31 mouse cellular contexts compared by ENCODE assay signal in the genomic region with DNA sequence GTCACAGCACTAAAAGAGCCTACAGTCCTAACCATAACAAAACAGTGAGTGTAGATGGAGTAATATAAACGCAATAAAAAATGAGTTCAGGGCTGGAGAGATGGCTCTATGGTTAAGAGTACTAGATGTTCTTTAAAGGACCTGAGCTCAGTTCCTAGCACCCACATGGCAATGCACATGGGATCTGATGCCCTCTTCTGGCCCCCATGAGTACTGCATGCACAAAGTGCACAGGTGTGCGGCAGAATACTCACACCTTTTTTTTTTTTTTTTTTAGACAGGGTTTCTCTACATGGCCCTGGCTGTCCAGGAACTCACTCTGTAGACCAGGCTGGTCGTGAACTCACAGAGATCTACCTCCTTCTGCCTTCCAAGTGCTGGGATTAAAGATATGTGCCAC. TPM values are rescaled to one million over a fixed set of nuclear protein-coding genes. Genes with fewer than 3 reads are reported as not detected.
DNase-seq lines count a peak whose midpoint lies in the region; ATAC-seq and TF ChIP-seq lines count a peak whose summit lies in the region.
"Had no signal": no experiment of that assay in that cellular context is flagged by ENCODE, and none has a peak within 500 bp of the region (broad histone marks: within the 10 kb centered on the region; RNA-seq: fewer than 3 reads in every experiment).

No protein-coding gene starts in this region.

- ATAC-seq in intestine, postnatal 0 days = no peak
- no peak for ATAC-seq in intestine, embryonic 15.5 days
- no peak for ATAC-seq in cerebellum, adult (ENCODE audit: insufficient number of reproducible peaks, low FRiP score, low TSS enrichment)
- ATAC-seq: CD4-positive, CD25-positive, alpha-beta regulatory T cell, adult 4 months; forebrain, embryonic 14.5 days; hindbrain, postnatal 0 days had no signal

- H3K27me3 ChIP-seq in intestine, postnatal 0 days (replicated peaks; ENCODE audit: control insufficient read depth, insufficient read depth, low read length) = no peaks in the 10 kb centered on the region
- no peaks in the 10 kb centered on the region for H3K27me3 ChIP-seq in intestine, embryonic 15.5 days (replicated peaks)
- no peaks in the 10 kb centered on the region for H3K27me3 ChIP-seq in ES-Bruce4 (ENCODE audit: control insufficient read depth, insufficient read depth, low read length, poor library complexity, severe bottlenecking)
- H3K27me3 ChIP-seq: liver, embryonic 15.5 days had no signal

- H3K4me3 ChIP-seq in intestine, postnatal 0 days (ENCODE audit: low read depth, low read length) = no peak overlapping the region
- no peak overlapping the region for H3K4me3 ChIP-seq in intestine, embryonic 15.5 days (replicated peaks)
- H3K4me3 ChIP-seq in lung, adult 2 months (replicated peaks; ENCODE audit: extremely low read depth, low read depth, low read length) = no peak overlapping the region
- H3K4me3 ChIP-seq in ES-Bruce4 (ENCODE audit: low read depth, low read length) = no peak overlapping the region
- H3K4me3 ChIP-seq: liver, embryonic 15.5 days had no signal

- TF ChIP-seq EP300 in ES-Bruce4 (IDR thresholded peaks at IDR 0.05; ENCODE audit: insufficient read depth, low read depth, low read length) = no peak

- DNase-seq in lung, adult 2 months = no peak
- no peak for DNase-seq in lung, postnatal 14 days
- DNase-seq in R1 (ENCODE audit: low read depth, low spot score) = peak; percentile 63
- no peak for DNase-seq in cerebellum, adult 11-12 months
- DNase-seq: adrenal gland, adult 2 months; cerebellum, adult 8-10 months; cerebellum, postnatal 36 days; gastrocnemius, postnatal 10 days; heart, adult 11 months; kidney, adult 18-20 months; kidney, postnatal 10 days; layer of hippocampus, postnatal 36 days; right cerebral cortex, adult 18-20 months; right cerebral cortex, postnatal 4 days; thymus, adult 2 months; thymus, postnatal 4 days had no signal

- WGBS in intestine, postnatal 0 days = 93% methylated on average over 3 of the region's 3 CpGs
- WGBS in intestine, embryonic 15.5 days = 86% methylated on average over 3 of the region's 3 CpGs
- 86% methylated on average over 3 of the region's 3 CpGs for WGBS in lung, adult 2 months

- H3K9ac ChIP-seq in intestine, postnatal 0 days (ENCODE audit: low read depth, low read length) = no peak overlapping the region
- no peak overlapping the region for H3K9ac ChIP-seq in intestine, embryonic 15.5 days
- H3K9ac ChIP-seq in ES-Bruce4 (ENCODE audit: low read depth, poor library complexity, severe bottlenecking) = no peak overlapping the region
- H3K9ac ChIP-seq: liver, embryonic 15.5 days had no signal

- no peak for TF ChIP-seq POLR2A in lung, adult 2 months (IDR thresholded peaks at IDR 0.05; ENCODE audit: borderline replicate concordance, extremely low read depth, low read depth, low read length)
- TF ChIP-seq POLR2A in ES-Bruce4 (IDR thresholded peaks at IDR 0.05; ENCODE audit: insufficient read depth, low read length) = no peak

- H3K9me3 ChIP-seq in intestine, postnatal 0 days (ENCODE audit: control insufficient read depth) = no peaks in the 10 kb centered on the region
- no peaks in the 10 kb centered on the region for H3K9me3 ChIP-seq in intestine, embryonic 15.5 days
- H3K9me3 ChIP-seq in ES-Bruce4 (replicated peaks; ENCODE audit: control insufficient read depth, insufficient read depth, low read length, poor library complexity, severe bottlenecking) = no peaks in the 10 kb centered on the region
- H3K9me3 ChIP-seq: liver, embryonic 15.5 days had no signal

- TF ChIP-seq CTCF in intestine, postnatal 0 days (IDR thresholded peaks at IDR 0.05; ENCODE audit: low read depth) = peak; percentile 35
- 0 out of 2 replicates have a peak, but pooled peaks have one; percentile 5 for TF ChIP-seq CTCF in lung, adult 2 months (IDR thresholded peaks at IDR 0.05; ENCODE audit: insufficient read depth, low read length)
- peak; percentile 19 for TF ChIP-seq CTCF in ES-Bruce4 (IDR thresholded peaks at IDR 0.05; ENCODE audit: low read depth, low read length)

- no peaks in the 10 kb centered on the region for H3K36me3 ChIP-seq in intestine, postnatal 0 days (ENCODE audit: control insufficient read depth, insufficient read depth)
- no peaks in the 10 kb centered on the region for H3K36me3 ChIP-seq in intestine, embryonic 15.5 days
- H3K36me3 ChIP-seq in ES-Bruce4 (ENCODE audit: control insufficient read depth, insufficient read depth, low read length, poor library complexity, severe bottlenecking) = no peaks in the 10 kb centered on the region
- H3K36me3 ChIP-seq: liver, embryonic 15.5 days had no signal

- H3K4me1 ChIP-seq in intestine, postnatal 0 days (replicated peaks; ENCODE audit: control insufficient read depth, insufficient read depth, low read length) = no peaks in the 10 kb centered on the region
- no peaks in the 10 kb centered on the region for H3K4me1 ChIP-seq in intestine, embryonic 15.5 days (replicated peaks)
- peaks cover 2% of the 10 kb centered on the region; the same call in 1 of the 2 replicates for H3K4me1 ChIP-seq in lung, adult 2 months (ENCODE audit: control insufficient read depth, insufficient read depth, low read length)
- no peaks in the 10 kb centered on the region for H3K4me1 ChIP-seq in ES-Bruce4 (ENCODE audit: control insufficient read depth, insufficient read depth, low read length)
- H3K4me1 ChIP-seq: liver, embryonic 15.5 days had no signal

- no peak overlapping the region for H3K4me2 ChIP-seq in intestine, postnatal 0 days (replicated peaks; ENCODE audit: low read depth)
- no peak overlapping the region for H3K4me2 ChIP-seq in intestine, embryonic 15.5 days (replicated peaks)
- H3K4me2 ChIP-seq: heart, embryonic 11.5 days; liver, embryonic 15.5 days had no signal

- no peak overlapping the region for H3K27ac ChIP-seq in intestine, postnatal 0 days (ENCODE audit: low read depth, low read length)
- H3K27ac ChIP-seq in intestine, embryonic 15.5 days = no peak overlapping the region
- H3K27ac ChIP-seq in ES-Bruce4 (ENCODE audit: insufficient read depth, low read length) = no peak overlapping the region
- H3K27ac ChIP-seq: hindbrain, postnatal 0 days; liver, embryonic 15.5 days had no signal

RNA-seq across cellular contexts. Expression of gene Bsnd, which starts 11.5 kb away (rescaled TPM):
- polyA plus RNA-seq in intestine, postnatal 0 days (2015; fragmentation: Nextera tagmentation; extraction: Ambion mirVana) = not detected in 2 replicates
- polyA plus RNA-seq in intestine, embryonic 15.5 days (2015; fragmentation: Nextera tagmentation; extraction: Ambion mirVana) = not detected in 2 replicates
- not detected in 2 replicates for polyA plus RNA-seq in lung, adult 2 months (2012; rRNA removed)
- polyA plus RNA-seq in ES-Bruce4 (2011; ENCODE audit: insufficient read depth, insufficient read length, low read depth, missing spikeins) = not detected in 2 replicates
- polyA plus RNA-seq: CD4-positive, CD25-positive, alpha-beta regulatory T cell, adult 4 months; forebrain, embryonic 14.5 days; heart, embryonic 11.5 days; heart, postnatal 0 days; hindbrain, embryonic 11.5 days; hindbrain, postnatal 0 days; limb, embryonic 11.5 days; liver, embryonic 15.5 days; midbrain, postnatal 0 days; neural tube, embryonic 14.5 days; stomach, embryonic 14.5 days had no signal

RNA-seq across cellular contexts. Expression of gene Pcsk9, which starts 39.4 kb away (rescaled TPM):
- polyA plus RNA-seq in intestine, postnatal 0 days (2015; fragmentation: Nextera tagmentation; extraction: Ambion mirVana) = 16.8 and 21.2 TPM in 2 replicates
- polyA plus RNA-seq in intestine, embryonic 15.5 days (2015; fragmentation: Nextera tagmentation; extraction: Ambion mirVana) = 155 and 161 TPM in 2 replicates
- 0.10 and 0.39 TPM in 2 replicates for polyA plus RNA-seq in lung, adult 2 months (2012; rRNA removed)
- polyA plus RNA-seq in ES-Bruce4 (2011; ENCODE audit: insufficient read depth, insufficient read length, low read depth, missing spikeins) = 1.2 and 1.3 TPM in 2 replicates
- polyA plus RNA-seq: CD4-positive, CD25-positive, alpha-beta regulatory T cell, adult 4 months had no signal

RNA-seq across cellular contexts. Expression of gene Dhcr24, which starts 57.3 kb away (rescaled TPM):
- 6.5 and 7.9 TPM in 2 replicates for polyA plus RNA-seq in intestine, postnatal 0 days (2015; fragmentation: Nextera tagmentation; extraction: Ambion mirVana)
- polyA plus RNA-seq in intestine, embryonic 15.5 days (2015; fragmentation: Nextera tagmentation; extraction: Ambion mirVana) = 8.0 and 9.1 TPM in 2 replicates
- 81.7 and 94.0 TPM in 2 replicates for polyA plus RNA-seq in lung, adult 2 months (2012; rRNA removed)
- polyA plus RNA-seq in ES-Bruce4 (2011; ENCODE audit: insufficient read depth, insufficient read length, low read depth, missing spikeins) = 77.5 and 85.2 TPM in 2 replicates
